ENCODE assay signal across 10 mouse cellular contexts in genomic region chr5:135916601-135917000, GRCm38 (mm10). TPM values are rescaled to one million over a fixed set of nuclear protein-coding genes. Genes with fewer than 3 reads are reported as not detected.
A peak's percentile ranks its signal among the peaks of the same experiment; 100 is the strongest.
DNase-seq lines count a peak whose midpoint lies in the region; ATAC-seq and TF ChIP-seq lines count a peak whose summit lies in the region.
"Had no signal": no experiment of that assay in that cellular context is flagged by ENCODE, and none has a peak within 500 bp of the region (broad histone marks: within the 10 kb centered on the region; RNA-seq: fewer than 3 reads in every experiment).

No protein-coding gene starts in this region.

- H3K4me1 ChIP-seq in heart, postnatal 0 days (ENCODE audit: control insufficient read depth, insufficient read depth): peaks cover 45% of the 10 kb centered on the region
- H3K4me1 ChIP-seq in ES-Bruce4 (ENCODE audit: control insufficient read depth, insufficient read depth, low read length): peaks cover 6% of the 10 kb centered on the region
- H3K4me1 ChIP-seq in hindbrain, embryonic 16.5 days (ENCODE audit: control insufficient read depth, insufficient read depth, low read depth, low read length): no peaks in the 10 kb centered on the region
- no peaks in the 10 kb centered on the region for H3K4me1 ChIP-seq in hindbrain, embryonic 11.5 days (replicated peaks; ENCODE audit: control insufficient read depth, insufficient read depth, low read length)

- TF ChIP-seq CTCF in heart, postnatal 0 days (IDR thresholded peaks at IDR 0.05; ENCODE audit: low read depth): no peak
- TF ChIP-seq CTCF in ES-Bruce4 (IDR thresholded peaks at IDR 0.05; ENCODE audit: low read depth, low read length): no peak

- no peak overlapping the region for H3K4me2 ChIP-seq in heart, postnatal 0 days (ENCODE audit: low read depth, low read length)
- H3K4me2 ChIP-seq in hindbrain, embryonic 16.5 days (ENCODE audit: low read length): no peak overlapping the region
- H3K4me2 ChIP-seq in hindbrain, embryonic 11.5 days (replicated peaks; ENCODE audit: low read depth, low read length): no peak overlapping the region
- H3K4me2 ChIP-seq: forebrain, embryonic 15.5 days; liver, embryonic 13.5 days had no signal

- H3K9ac ChIP-seq in heart, postnatal 0 days (replicated peaks; ENCODE audit: low read depth, low read length): no peak overlapping the region
- no peak overlapping the region for H3K9ac ChIP-seq in ES-Bruce4 (ENCODE audit: low read depth, poor library complexity, severe bottlenecking)
- H3K9ac ChIP-seq in hindbrain, embryonic 16.5 days (ENCODE audit: low read depth, low read length): no peak overlapping the region
- no peak overlapping the region for H3K9ac ChIP-seq in hindbrain, embryonic 11.5 days (ENCODE audit: low read depth, low read length)
- H3K9ac ChIP-seq: forebrain, embryonic 15.5 days; liver, embryonic 13.5 days had no signal

- no peak for ATAC-seq in heart, postnatal 0 days (ENCODE audit: insufficient read depth, low read depth)
- no peak for ATAC-seq in hindbrain, embryonic 16.5 days
- ATAC-seq in hindbrain, embryonic 11.5 days (ENCODE audit: low FRiP score): no peak

- H3K36me3 ChIP-seq in heart, postnatal 0 days (replicated peaks; ENCODE audit: control insufficient read depth, insufficient read depth, low read length): peaks cover 38% of the 10 kb centered on the region
- H3K36me3 ChIP-seq in ES-Bruce4 (ENCODE audit: control insufficient read depth, insufficient read depth, low read length, poor library complexity, severe bottlenecking): peaks cover 56% of the 10 kb centered on the region
- peaks cover 18% of the 10 kb centered on the region for H3K36me3 ChIP-seq in hindbrain, embryonic 16.5 days (ENCODE audit: control insufficient read depth, insufficient read depth, low read length)
- peaks cover 16% of the 10 kb centered on the region for H3K36me3 ChIP-seq in hindbrain, embryonic 11.5 days (ENCODE audit: control insufficient read depth, insufficient read depth, low read length)

- H3K27ac ChIP-seq in heart, postnatal 0 days (ENCODE audit: low read depth): peak overlapping the region; percentile 96
- peak overlapping the region; percentile 42 for H3K27ac ChIP-seq in ES-Bruce4 (ENCODE audit: insufficient read depth, low read length)
- no peak overlapping the region for H3K27ac ChIP-seq in hindbrain, embryonic 16.5 days (ENCODE audit: low read depth, low read length)
- no peak overlapping the region for H3K27ac ChIP-seq in hindbrain, embryonic 11.5 days (ENCODE audit: low read depth, low read length)
- H3K27ac ChIP-seq: forebrain, embryonic 15.5 days; liver, embryonic 13.5 days had no signal

- WGBS in heart, postnatal 0 days: 70% methylated on average over 3 of the region's 3 CpGs
- WGBS in hindbrain, embryonic 16.5 days: 89% methylated on average over 3 of the region's 3 CpGs
- WGBS in hindbrain, embryonic 11.5 days: 97% methylated on average over 3 of the region's 3 CpGs

- no peak for TF ChIP-seq EP300 in heart, postnatal 0 days (IDR thresholded peaks at IDR 0.05; ENCODE audit: low read depth)
- no peak for TF ChIP-seq EP300 in ES-Bruce4 (IDR thresholded peaks at IDR 0.05; ENCODE audit: insufficient read depth, low read depth, low read length)

- no peak for TF ChIP-seq POLR2A in ES-Bruce4 (IDR thresholded peaks at IDR 0.05; ENCODE audit: insufficient read depth, low read length)

- H3K4me3 ChIP-seq in heart, postnatal 0 days (ENCODE audit: low read depth, low read length): no peak overlapping the region
- H3K4me3 ChIP-seq in ES-Bruce4 (ENCODE audit: low read depth, low read length): no peak overlapping the region
- no peak overlapping the region for H3K4me3 ChIP-seq in hindbrain, embryonic 16.5 days (ENCODE audit: low read length)
- H3K4me3 ChIP-seq in hindbrain, embryonic 11.5 days (ENCODE audit: low read depth, low read length): no peak overlapping the region
- H3K4me3 ChIP-seq: forebrain, embryonic 15.5 days; liver, embryonic 13.5 days had no signal

- no peaks in the 10 kb centered on the region for H3K9me3 ChIP-seq in heart, postnatal 0 days (replicated peaks; ENCODE audit: control insufficient read depth, low read length)
- no peaks in the 10 kb centered on the region for H3K9me3 ChIP-seq in ES-Bruce4 (replicated peaks; ENCODE audit: control insufficient read depth, insufficient read depth, low read length, poor library complexity, severe bottlenecking)
- no peaks in the 10 kb centered on the region for H3K9me3 ChIP-seq in hindbrain, embryonic 16.5 days (ENCODE audit: control insufficient read depth, low read length)
- no peaks in the 10 kb centered on the region for H3K9me3 ChIP-seq in hindbrain, embryonic 11.5 days (ENCODE audit: control insufficient read depth, low read length)
- H3K9me3 ChIP-seq: forebrain, embryonic 15.5 days; liver, embryonic 13.5 days had no signal

- no peaks in the 10 kb centered on the region for H3K27me3 ChIP-seq in heart, postnatal 0 days (ENCODE audit: control insufficient read depth, insufficient read depth, low read length)
- H3K27me3 ChIP-seq in ES-Bruce4 (ENCODE audit: control insufficient read depth, insufficient read depth, low read length, poor library complexity, severe bottlenecking): no peaks in the 10 kb centered on the region
- H3K27me3 ChIP-seq in hindbrain, embryonic 16.5 days (replicated peaks; ENCODE audit: control insufficient read depth, insufficient read depth, low read length): no peaks in the 10 kb centered on the region
- no peaks in the 10 kb centered on the region for H3K27me3 ChIP-seq in hindbrain, embryonic 11.5 days (ENCODE audit: control insufficient read depth, insufficient read depth, low read length)
- H3K27me3 ChIP-seq: forebrain, embryonic 15.5 days; liver, embryonic 13.5 days had no signal

- DNase-seq in heart, postnatal 0 days (ENCODE audit: low spot score): no peak
- no peak for DNase-seq in heart, postnatal 4 days
- peak; percentile 87 for DNase-seq in adipocyte (ENCODE audit: low spot score)
- peak; percentile 80 for DNase-seq in cerebellum, adult 9-10 months
- no peak for DNase-seq in hindbrain, embryonic 11.5 days (ENCODE audit: low spot score)
- DNase-seq: liver, embryonic 13.5 days; lung, postnatal 4 days had no signal

RNA-seq across cellular contexts. Expression of gene Ywhag, which starts 17.8 kb away (rescaled TPM):
- 47.3 and 67.2 TPM in 2 replicates for total RNA-seq in heart, postnatal 0 days (2014; rRNA removed; ENCODE audit: low replicate concordance)
- 137 and 149 TPM in 2 replicates for polyA plus RNA-seq in heart, postnatal 0 days (2015; fragmentation: Nextera tagmentation; extraction: Ambion mirVana)
- 100 to 1,000 TPM; 285 to 292 TPM for total RNA-seq in heart, postnatal 4 days (2021)
- polyA plus RNA-seq in ES-Bruce4 (2011; ENCODE audit: insufficient read depth, insufficient read length, low read depth, missing spikeins): 372 TPM in 2 replicates
- polyA plus RNA-seq in hindbrain, embryonic 16.5 days (2015; fragmentation: Nextera tagmentation; extraction: Ambion mirVana): 996 and 1,023 TPM in 2 replicates
- polyA plus RNA-seq in hindbrain, embryonic 11.5 days (2014; fragmentation: Nextera tagmentation; extraction: Ambion mirVana): 204 and 208 TPM in 2 replicates

RNA-seq across cellular contexts. Expression of gene Hspb1, which starts 28.9 kb away (rescaled TPM):
- total RNA-seq in heart, postnatal 0 days (2014; rRNA removed; ENCODE audit: low replicate concordance): 1,178 and 1,316 TPM in 2 replicates
- polyA plus RNA-seq in heart, postnatal 0 days (2015; fragmentation: Nextera tagmentation; extraction: Ambion mirVana): 974 and 1,039 TPM in 2 replicates
- 100 to 1,000 TPM; 397 to 401 TPM for total RNA-seq in heart, postnatal 4 days (2021)
- polyA plus RNA-seq in ES-Bruce4 (2011; ENCODE audit: insufficient read depth, insufficient read length, low read depth, missing spikeins): 426 and 500 TPM in 2 replicates
- polyA plus RNA-seq in hindbrain, embryonic 16.5 days (2015; fragmentation: Nextera tagmentation; extraction: Ambion mirVana): 15.6 and 29.6 TPM in 2 replicates
- 16.6 and 26.1 TPM in 2 replicates for polyA plus RNA-seq in hindbrain, embryonic 11.5 days (2014; fragmentation: Nextera tagmentation; extraction: Ambion mirVana)

RNA-seq across cellular contexts. Expression of gene Ssc4d, which starts 57.7 kb away (rescaled TPM):
- total RNA-seq in heart, postnatal 0 days (2014; rRNA removed; ENCODE audit: low replicate concordance): 1.3 and 3.6 TPM in 2 replicates
- polyA plus RNA-seq in heart, postnatal 0 days (2015; fragmentation: Nextera tagmentation; extraction: Ambion mirVana): 0.55 and 0.56 TPM in 2 replicates
- total RNA-seq in heart, postnatal 4 days (2021): under 1 TPM; 0.36 to 0.69 TPM
- 6.3 and 9.5 TPM in 2 replicates for polyA plus RNA-seq in ES-Bruce4 (2011; ENCODE audit: insufficient read depth, insufficient read length, low read depth, missing spikeins)
- polyA plus RNA-seq in hindbrain, embryonic 16.5 days (2015; fragmentation: Nextera tagmentation; extraction: Ambion mirVana): 2.9 and 3.4 TPM in 2 replicates
- polyA plus RNA-seq in hindbrain, embryonic 11.5 days (2014; fragmentation: Nextera tagmentation; extraction: Ambion mirVana): 1.6 and 2.4 TPM in 2 replicates

Comparison
In these comparisons a context has a peak if more than half of its experiments do, and no peak if none do; other contexts are left out.
1. DNase-seq: peak in adipocyte (single experiment) and cerebellum, adult 9-10 months (single experiment); none in heart, postnatal 0 days (single experiment), heart, postnatal 4 days (single experiment) and hindbrain, embryonic 11.5 days (single experiment).
2. H3K27ac ChIP-seq: peak in heart, postnatal 0 days (single experiment) and ES-Bruce4 (single experiment); none in hindbrain, embryonic 16.5 days (single experiment) and hindbrain, embryonic 11.5 days (single experiment).
3. RNA of gene Hspb1, which starts 28.9 kb away (polyA plus RNA-seq): 974 to 1,039 TPM in heart, postnatal 0 days and 426 to 500 TPM in ES-Bruce4; 16.6 to 26.1 TPM in hindbrain, embryonic 11.5 days and 15.6 to 29.6 TPM in hindbrain, embryonic 16.5 days; every median in the first group is over 10 times any median in the second.